Mouse (Mus musculus) C2C12 (cell line): ENCODE results near the gene Nptx1.

Experiments
- CEBPB ChIP-seq: IDR thresholded peaks from one replicate; pipeline ENCODE4 v1.6.1; 2011; ENCODE audit warnings: low read depth, mild to moderate bottlenecking, control low read depth, moderate library complexity
- CTCF ChIP-seq: IDR thresholded peaks from one replicate; pipeline ENCODE4 v1.5.1; 2011; ENCODE audit not compliant: control insufficient read depth, insufficient read depth, insufficient read length
- FOSL1 ChIP-seq: IDR thresholded peaks from one replicate; pipeline ENCODE4 v1.8.0; 2011; ENCODE audit warnings: mild to moderate bottlenecking, low read length; ENCODE audit not compliant: poor library complexity, insufficient read depth, severe bottlenecking
- MAX ChIP-seq: IDR thresholded peaks from one replicate; pipeline ENCODE4 v1.6.1; 2011; ENCODE audit warnings: mild to moderate bottlenecking, control low read depth
- MYOD1 ChIP-seq: IDR thresholded peaks from one replicate; pipeline ENCODE4 v1.6.1; 2011; ENCODE audit warnings: low read depth; ENCODE audit not compliant: control insufficient read depth, insufficient read length
- MYOG ChIP-seq: IDR thresholded peaks from one replicate; pipeline ENCODE4 v1.6.1; 2011; ENCODE audit not compliant: control insufficient read depth, insufficient read length; ENCODE audit errors: extremely low read depth
- USF1 ChIP-seq: IDR thresholded peaks from one replicate; pipeline ENCODE4 v1.6.1; 2011; ENCODE audit warnings: low read depth, mild to moderate bottlenecking, control low read depth, moderate library complexity

GRCm38 (mm10) chr11:119545281-119545680 is 2.3 kb downstream of the Nptx1 start:
- TF ChIP-seq MYOG (no peak), CEBPB (no peak), CTCF (no peak), MAX (no peak), USF1 (no peak), MYOD1 (no peak), FOSL1 (no peak)
